Comparison of ENCODE assay signal across 25 mouse cellular contexts in the genomic region with DNA sequence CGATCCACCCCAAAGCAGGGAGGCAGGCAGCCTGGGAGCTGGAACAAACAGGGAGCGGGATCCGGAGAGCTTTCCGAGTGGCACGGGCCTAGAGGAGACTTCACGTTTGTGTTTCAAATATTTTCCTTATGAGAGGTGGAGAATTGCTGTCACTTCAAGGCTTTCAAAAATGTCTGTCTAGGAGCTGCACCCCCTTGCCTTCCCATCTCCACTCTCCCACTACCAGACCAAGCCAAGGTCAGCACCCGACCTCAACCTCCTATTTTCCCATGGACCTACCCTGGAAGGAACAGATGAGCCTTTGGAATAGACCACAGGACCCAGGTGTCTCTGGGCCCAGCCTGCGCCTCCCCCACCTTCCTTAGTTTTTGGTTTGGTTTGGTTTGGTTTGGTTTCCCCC. TPM values are rescaled to one million over a fixed set of nuclear protein-coding genes. Genes with fewer than 3 reads are reported as not detected.
A peak's percentile ranks its signal among the peaks of the same experiment; 100 is the strongest.
DNase-seq lines count a peak whose midpoint lies in the region; ATAC-seq lines count a peak whose summit lies in the region.
"Had no signal": no experiment of that assay in that cellular context is flagged by ENCODE, and none has a peak within 500 bp of the region (broad histone marks: within the 10 kb centered on the region; RNA-seq: fewer than 3 reads in every experiment).

No protein-coding gene starts in this region.

- H3K4me1 ChIP-seq in forebrain, embryonic 10.5 days, result peaks cover 72% of the 10 kb centered on the region
- H3K4me1 ChIP-seq in forebrain, embryonic 16.5 days (replicated peaks; ENCODE audit: control insufficient read depth, insufficient read depth, low read length), result peaks cover 12% of the 10 kb centered on the region
- H3K4me1 ChIP-seq in heart, embryonic 14.5 days (ENCODE audit: control insufficient read depth in 2 of 2, insufficient read depth in 2 of 2, low read length in 2 of 2), result peaks cover 41 to 48% of the 10 kb centered on the region in 2 experiments
- H3K4me1 ChIP-seq in midbrain, embryonic 10.5 days, result peaks cover 73% of the 10 kb centered on the region
- H3K4me1 ChIP-seq in midbrain, embryonic 13.5 days (replicated peaks), result peaks cover 42% of the 10 kb centered on the region
- H3K4me1 ChIP-seq in embryonic facial prominence, embryonic 10.5 days, result peaks cover 60% of the 10 kb centered on the region
- H3K4me1 ChIP-seq: embryonic facial prominence, embryonic 13.5 days had no signal

- peak overlapping the region; percentile 78; the same call in 1 of the 2 replicates for H3K27ac ChIP-seq in forebrain, embryonic 10.5 days
- no peak overlapping the region for H3K27ac ChIP-seq in forebrain, embryonic 16.5 days (ENCODE audit: low read length)
- no peak overlapping the region for H3K27ac ChIP-seq in heart, embryonic 14.5 days (replicated peaks in 1 of 2; ENCODE audit: control insufficient read depth in 1 of 2, insufficient read depth in 1 of 2, low read depth in 2 of 2, low read length in 2 of 2)
- peak overlapping the region; percentile 65 for H3K27ac ChIP-seq in midbrain, embryonic 10.5 days (replicated peaks)
- no peak overlapping the region for H3K27ac ChIP-seq in midbrain, embryonic 13.5 days
- peak overlapping the region; percentile 27; the same call in 1 of the 2 replicates for H3K27ac ChIP-seq in embryonic facial prominence, embryonic 10.5 days (replicated peaks)
- H3K27ac ChIP-seq: embryonic facial prominence, embryonic 13.5 days; heart, embryonic 15.5 days; hindbrain, embryonic 14.5 days had no signal

- peaks cover 32% of the 10 kb centered on the region for H3K36me3 ChIP-seq in forebrain, embryonic 10.5 days (replicated peaks)
- H3K36me3 ChIP-seq in forebrain, embryonic 16.5 days (ENCODE audit: control insufficient read depth, insufficient read depth), result peaks cover 7% of the 10 kb centered on the region
- H3K36me3 ChIP-seq in heart, embryonic 14.5 days (ENCODE audit: control insufficient read depth, insufficient read depth, low read length), result peaks cover 38% of the 10 kb centered on the region
- H3K36me3 ChIP-seq in midbrain, embryonic 10.5 days, result peaks cover 31% of the 10 kb centered on the region
- H3K36me3 ChIP-seq in midbrain, embryonic 13.5 days, result peaks cover 33% of the 10 kb centered on the region
- peaks cover 28% of the 10 kb centered on the region for H3K36me3 ChIP-seq in embryonic facial prominence, embryonic 10.5 days (replicated peaks)

- H3K4me3 ChIP-seq in forebrain, embryonic 10.5 days, result no peak overlapping the region
- no peak overlapping the region for H3K4me3 ChIP-seq in forebrain, embryonic 16.5 days (replicated peaks; ENCODE audit: low read length)
- H3K4me3 ChIP-seq in heart, embryonic 14.5 days (ENCODE audit: control insufficient read depth in 1 of 2, insufficient read depth in 1 of 2, low read depth in 1 of 2, low read length in 2 of 2), result no peak overlapping the region
- no peak overlapping the region for H3K4me3 ChIP-seq in midbrain, embryonic 10.5 days
- no peak overlapping the region for H3K4me3 ChIP-seq in midbrain, embryonic 13.5 days (replicated peaks)
- no peak overlapping the region for H3K4me3 ChIP-seq in embryonic facial prominence, embryonic 10.5 days
- H3K4me3 ChIP-seq: embryonic facial prominence, embryonic 13.5 days; heart, embryonic 15.5 days had no signal

- ATAC-seq in forebrain, embryonic 16.5 days, result no peak
- ATAC-seq in heart, embryonic 14.5 days (ENCODE audit: insufficient number of reproducible peaks, insufficient read depth, low FRiP score, low read depth), result no peak
- no peak for ATAC-seq in midbrain, embryonic 13.5 days
- ATAC-seq in monocyte, adult 5-6 weeks (replicated peaks; ENCODE audit: insufficient number of reproducible peaks, low FRiP score, low TSS enrichment, poor library complexity, severe bottlenecking), result no peak
- ATAC-seq: CD4-positive, CD25-positive, alpha-beta regulatory T cell, adult 4 months; forebrain, postnatal 0 days; intestine, embryonic 16.5 days had no signal

- DNase-seq in forebrain, embryonic 10.5 days (ENCODE audit: extremely low spot score, low spot score), result no peak
- DNase-seq in heart, postnatal 14 days, result no peak
- DNase-seq in midbrain, embryonic 10.5 days (ENCODE audit: low spot score), result no peak
- DNase-seq in embryonic facial prominence, embryonic 10.5 days (ENCODE audit: low spot score), result no peak
- DNase-seq: adrenal gland, adult 8-10 months; adrenal gland, postnatal 36 days; B cell, adult 2 months; cerebellum, adult 8-10 months; embryo, embryonic 11 days; forebrain, postnatal 0 days; gastrocnemius, postnatal 14 days; heart, postnatal 36 days had no signal

- WGBS in forebrain, embryonic 10.5 days, result 86% methylated on average over 8 of the region's 8 CpGs
- WGBS in forebrain, embryonic 16.5 days, result 90% methylated on average over 8 of the region's 8 CpGs
- 82% methylated on average over 8 of the region's 8 CpGs for WGBS in heart, embryonic 14.5 days
- 90% methylated on average over 8 of the region's 8 CpGs for WGBS in midbrain, embryonic 10.5 days
- 84% methylated on average over 8 of the region's 8 CpGs for WGBS in midbrain, embryonic 13.5 days
- WGBS in embryonic facial prominence, embryonic 10.5 days, result 80% methylated on average over 8 of the region's 8 CpGs

- intact Hi-C loops in heart, postnatal 14 days (cut with DNase I), result no loop called here

- H3K9ac ChIP-seq in forebrain, embryonic 16.5 days (replicated peaks; ENCODE audit: low read depth, low read length), result no peak overlapping the region
- 0 out of 2 replicates have a peak overlapping the region, but pooled peaks have one; percentile 27 for H3K9ac ChIP-seq in heart, embryonic 14.5 days (ENCODE audit: low read length)
- H3K9ac ChIP-seq in midbrain, embryonic 13.5 days (replicated peaks), result no peak overlapping the region
- H3K9ac ChIP-seq: embryonic facial prominence, embryonic 13.5 days; forebrain, postnatal 0 days; heart, embryonic 15.5 days; hindbrain, embryonic 14.5 days had no signal

- no peak overlapping the region for H3K4me2 ChIP-seq in forebrain, embryonic 16.5 days (ENCODE audit: low read length)
- H3K4me2 ChIP-seq in heart, embryonic 14.5 days (ENCODE audit: low read length), result no peak overlapping the region
- no peak overlapping the region for H3K4me2 ChIP-seq in midbrain, embryonic 13.5 days (replicated peaks)
- H3K4me2 ChIP-seq: embryonic facial prominence, embryonic 13.5 days; heart, embryonic 15.5 days; hindbrain, embryonic 14.5 days had no signal

- no peaks in the 10 kb centered on the region for H3K9me3 ChIP-seq in forebrain, embryonic 10.5 days
- no peaks in the 10 kb centered on the region for H3K9me3 ChIP-seq in forebrain, embryonic 16.5 days (ENCODE audit: control insufficient read depth, low read length)
- H3K9me3 ChIP-seq in heart, embryonic 14.5 days (ENCODE audit: control insufficient read depth, low read length), result no peaks in the 10 kb centered on the region
- no peaks in the 10 kb centered on the region for H3K9me3 ChIP-seq in midbrain, embryonic 10.5 days (replicated peaks)
- no peaks in the 10 kb centered on the region for H3K9me3 ChIP-seq in midbrain, embryonic 13.5 days
- H3K9me3 ChIP-seq in embryonic facial prominence, embryonic 10.5 days, result no peaks in the 10 kb centered on the region
- H3K9me3 ChIP-seq: embryonic facial prominence, embryonic 13.5 days; G1E; heart, embryonic 15.5 days had no signal

- H3K27me3 ChIP-seq in forebrain, embryonic 10.5 days (ENCODE audit: poor library complexity, severe bottlenecking), result no peaks in the 10 kb centered on the region
- no peaks in the 10 kb centered on the region for H3K27me3 ChIP-seq in forebrain, embryonic 16.5 days (replicated peaks; ENCODE audit: control insufficient read depth, insufficient read depth, low read length)
- H3K27me3 ChIP-seq in heart, embryonic 14.5 days (ENCODE audit: control insufficient read depth, insufficient read depth, low read length), result no peaks in the 10 kb centered on the region
- no peaks in the 10 kb centered on the region for H3K27me3 ChIP-seq in midbrain, embryonic 10.5 days (ENCODE audit: low read depth, poor library complexity, severe bottlenecking)
- no peaks in the 10 kb centered on the region for H3K27me3 ChIP-seq in midbrain, embryonic 13.5 days
- no peaks in the 10 kb centered on the region for H3K27me3 ChIP-seq in embryonic facial prominence, embryonic 10.5 days (replicated peaks; ENCODE audit: low read depth, poor library complexity, severe bottlenecking)
- H3K27me3 ChIP-seq: embryonic facial prominence, embryonic 13.5 days; heart, embryonic 15.5 days had no signal

RNA-seq across cellular contexts. Expression of a gene that starts 8.0 kb away (rescaled TPM):
- polyA plus RNA-seq in forebrain, embryonic 10.5 days (2016; fragmentation: Nextera tagmentation; extraction: Ambion mirVana), result 12.8 and 14.7 TPM in 2 replicates
- 27.2 and 43.3 TPM in 2 replicates for polyA plus RNA-seq in forebrain, embryonic 16.5 days (2015; fragmentation: Nextera tagmentation; extraction: Ambion mirVana)
- polyA plus RNA-seq in heart, embryonic 14.5 days (2014; fragmentation: Nextera tagmentation; extraction: Ambion mirVana), result 10.9 and 15.0 TPM in 2 replicates
- total RNA-seq in heart, postnatal 14 days (2021), result 1 to 10 TPM; 8.9 to 9.1 TPM
- polyA plus RNA-seq in midbrain, embryonic 10.5 days (2016; fragmentation: Nextera tagmentation; extraction: Ambion mirVana), result 14.5 and 18.8 TPM in 2 replicates
- 23.5 and 25.1 TPM in 2 replicates for polyA plus RNA-seq in midbrain, embryonic 13.5 days (2015; fragmentation: Nextera tagmentation; extraction: Ambion mirVana)
- 13.3 and 16.4 TPM in 2 replicates for polyA plus RNA-seq in embryonic facial prominence, embryonic 10.5 days (2016; fragmentation: Nextera tagmentation; extraction: Ambion mirVana)
- 3.8 to 20.7 TPM (median 20.3 TPM) in 3 replicates for total RNA-seq in monocyte, adult 5-6 weeks (2017)

RNA-seq across cellular contexts. Expression of a gene that starts 8.8 kb away (rescaled TPM):
- 1.9 and 2.9 TPM in 2 replicates for polyA plus RNA-seq in forebrain, embryonic 10.5 days (2016; fragmentation: Nextera tagmentation; extraction: Ambion mirVana)
- 0.09 TPM in 1 of 2 replicates, not detected in the other for polyA plus RNA-seq in forebrain, embryonic 16.5 days (2015; fragmentation: Nextera tagmentation; extraction: Ambion mirVana)
- not detected in 2 replicates for polyA plus RNA-seq in heart, embryonic 14.5 days (2014; fragmentation: Nextera tagmentation; extraction: Ambion mirVana)
- total RNA-seq in heart, postnatal 14 days (2021), result not detected
- 2.5 and 3.1 TPM in 2 replicates for polyA plus RNA-seq in midbrain, embryonic 10.5 days (2016; fragmentation: Nextera tagmentation; extraction: Ambion mirVana)
- polyA plus RNA-seq in midbrain, embryonic 13.5 days (2015; fragmentation: Nextera tagmentation; extraction: Ambion mirVana), result 2.2 and 3.3 TPM in 2 replicates
- 1.6 and 1.8 TPM in 2 replicates for polyA plus RNA-seq in embryonic facial prominence, embryonic 10.5 days (2016; fragmentation: Nextera tagmentation; extraction: Ambion mirVana)
- total RNA-seq in monocyte, adult 5-6 weeks (2017), result not detected in 3 replicates
- total RNA-seq: adrenal gland, adult 8-10 months; adrenal gland, postnatal 36 days; common myeloid progenitor, adult 5-6 weeks; gastrocnemius, adult 18-20 months; gastrocnemius, postnatal 14 days; heart, postnatal 36 days had no signal
- polyA plus RNA-seq: CD4-positive, CD25-positive, alpha-beta regulatory T cell, adult 4 months; embryonic facial prominence, embryonic 13.5 days; G1E; gonadal fat pad, adult 2 months; heart, embryonic 15.5 days; hindbrain, embryonic 14.5 days; intestine, embryonic 16.5 days had no signal

RNA-seq across cellular contexts. Expression of a gene that starts 23.3 kb away (rescaled TPM):
- not detected in 2 replicates for polyA plus RNA-seq in forebrain, embryonic 10.5 days (2016; fragmentation: Nextera tagmentation; extraction: Ambion mirVana)
- not detected in 2 replicates for polyA plus RNA-seq in forebrain, embryonic 16.5 days (2015; fragmentation: Nextera tagmentation; extraction: Ambion mirVana)
- 0.12 TPM in 1 of 2 replicates, not detected in the other for polyA plus RNA-seq in heart, embryonic 14.5 days (2014; fragmentation: Nextera tagmentation; extraction: Ambion mirVana)
- total RNA-seq in heart, postnatal 14 days (2021), result not detected
- 0.10 TPM in 1 of 2 replicates, not detected in the other for polyA plus RNA-seq in midbrain, embryonic 10.5 days (2016; fragmentation: Nextera tagmentation; extraction: Ambion mirVana)
- not detected in 2 replicates for polyA plus RNA-seq in midbrain, embryonic 13.5 days (2015; fragmentation: Nextera tagmentation; extraction: Ambion mirVana)
- polyA plus RNA-seq in embryonic facial prominence, embryonic 10.5 days (2016; fragmentation: Nextera tagmentation; extraction: Ambion mirVana), result not detected in 2 replicates
- total RNA-seq in monocyte, adult 5-6 weeks (2017), result not detected in 3 replicates
- total RNA-seq: adrenal gland, adult 8-10 months; adrenal gland, postnatal 36 days; common myeloid progenitor, adult 5-6 weeks; forebrain, postnatal 0 days; G1E; gastrocnemius, adult 18-20 months; gastrocnemius, postnatal 14 days; heart, postnatal 36 days had no signal
- polyA plus RNA-seq: embryonic facial prominence, embryonic 13.5 days; forebrain, postnatal 0 days; G1E; gonadal fat pad, adult 2 months; heart, embryonic 15.5 days; hindbrain, embryonic 14.5 days; intestine, embryonic 16.5 days had no signal

RNA-seq across cellular contexts. Expression of a gene that starts 36.5 kb away (rescaled TPM):
- polyA plus RNA-seq in forebrain, embryonic 10.5 days (2016; fragmentation: Nextera tagmentation; extraction: Ambion mirVana), result 51.1 and 52.8 TPM in 2 replicates
- polyA plus RNA-seq in forebrain, embryonic 16.5 days (2015; fragmentation: Nextera tagmentation; extraction: Ambion mirVana), result 54.0 and 56.0 TPM in 2 replicates
- polyA plus RNA-seq in heart, embryonic 14.5 days (2014; fragmentation: Nextera tagmentation; extraction: Ambion mirVana), result 56.5 and 58.7 TPM in 2 replicates
- 10 to 100 TPM; 28.0 to 32.7 TPM for total RNA-seq in heart, postnatal 14 days (2021)
- polyA plus RNA-seq in midbrain, embryonic 10.5 days (2016; fragmentation: Nextera tagmentation; extraction: Ambion mirVana), result 52.4 and 58.9 TPM in 2 replicates
- 54.2 and 57.5 TPM in 2 replicates for polyA plus RNA-seq in midbrain, embryonic 13.5 days (2015; fragmentation: Nextera tagmentation; extraction: Ambion mirVana)
- 44.1 and 45.3 TPM in 2 replicates for polyA plus RNA-seq in embryonic facial prominence, embryonic 10.5 days (2016; fragmentation: Nextera tagmentation; extraction: Ambion mirVana)
- 30.6 to 40.9 TPM (median 34.3 TPM) in 3 replicates for total RNA-seq in monocyte, adult 5-6 weeks (2017)

RNA-seq across cellular contexts. Expression of a gene that starts 44.7 kb away (rescaled TPM):
- 63.2 and 66.9 TPM in 2 replicates for polyA plus RNA-seq in forebrain, embryonic 10.5 days (2016; fragmentation: Nextera tagmentation; extraction: Ambion mirVana)
- 57.5 and 73.7 TPM in 2 replicates for polyA plus RNA-seq in forebrain, embryonic 16.5 days (2015; fragmentation: Nextera tagmentation; extraction: Ambion mirVana)
- 69.2 and 74.3 TPM in 2 replicates for polyA plus RNA-seq in heart, embryonic 14.5 days (2014; fragmentation: Nextera tagmentation; extraction: Ambion mirVana)
- total RNA-seq in heart, postnatal 14 days (2021), result 100 to 1,000 TPM; 162 to 176 TPM
- 64.7 and 74.4 TPM in 2 replicates for polyA plus RNA-seq in midbrain, embryonic 10.5 days (2016; fragmentation: Nextera tagmentation; extraction: Ambion mirVana)
- polyA plus RNA-seq in midbrain, embryonic 13.5 days (2015; fragmentation: Nextera tagmentation; extraction: Ambion mirVana), result 72.2 and 79.2 TPM in 2 replicates
- 58.7 and 61.7 TPM in 2 replicates for polyA plus RNA-seq in embryonic facial prominence, embryonic 10.5 days (2016; fragmentation: Nextera tagmentation; extraction: Ambion mirVana)
- total RNA-seq in monocyte, adult 5-6 weeks (2017), result 1.9 to 7.7 TPM (median 7.5 TPM) in 3 replicates

Comparison
In these comparisons a context has a peak if more than half of its experiments do, and no peak if none do; other contexts are left out.
1. H3K27ac ChIP-seq: peak in forebrain, embryonic 10.5 days (single experiment), midbrain, embryonic 10.5 days (single experiment) and embryonic facial prominence, embryonic 10.5 days (single experiment); none in forebrain, embryonic 16.5 days (single experiment), heart, embryonic 14.5 days (0 of 2) and midbrain, embryonic 13.5 days (single experiment).